Mouse (Mus musculus): ENCODE data around the gene 2310057J18Rik. TPM values are rescaled to one million over a fixed set of nuclear protein-coding genes. Genes with fewer than 3 reads are reported as not detected.
"Not testable (repeated sequence)": the region's sequence is repeated elsewhere in the genome, so short reads cannot be mapped to it uniquely, and the experiment has no call there.

The 2310057J18Rik gene
- total RNA-seq (2018; cell fraction: chromatin; rRNA removed) = not detected
- total RNA-seq (2018; cell fraction: cytosol; rRNA removed) = not detected
- total RNA-seq (2018; cell fraction: nucleus; rRNA removed) = not detected
- not detected in 3 replicates for polyA plus RNA-seq (2018)

- H3K36me3 ChIP-seq (ENCODE audit: inconsistent target) = no peaks in the 10 kb centered on the region
- WGBS (ENCODE audit: missing documents) = 94% methylated on average over 3 of the region's 3 CpGs
- H3K4me3 ChIP-seq (ENCODE audit: inconsistent target) = no peak within 1 kb of the TSS
- no peak within 1 kb of the TSS for H3K27ac ChIP-seq
- no peaks in the 10 kb centered on the region for H3K79me2 ChIP-seq (ENCODE audit: inconsistent target)
Observed at GRCm38 (mm10) chr10:28986203-28986602, at the start of gene 2310057J18Rik. TSS of gene 2310057J18Rik (minus strand) at chr10:28986303.

DNA sequence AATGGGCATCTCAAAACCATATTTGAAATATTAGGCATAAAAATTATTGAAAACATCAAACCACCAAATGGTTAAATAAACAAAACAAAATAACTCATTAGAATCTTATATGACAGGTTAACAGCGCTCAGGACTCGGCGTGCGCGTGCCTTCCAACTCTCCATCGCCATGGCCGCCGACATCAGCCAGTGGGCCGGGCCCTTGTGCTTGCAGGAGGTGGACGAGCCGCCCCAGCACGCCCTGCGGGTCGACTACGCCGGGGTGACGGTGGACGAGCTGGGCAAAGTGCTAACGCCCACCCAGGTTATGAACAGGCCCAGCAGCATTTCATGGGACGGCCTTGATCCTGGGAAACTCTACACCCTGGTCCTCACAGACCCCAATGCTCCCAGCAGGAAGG lies 43.9 kb upstream of the 2310057J18Rik start:
- H3K4me3 ChIP-seq (ENCODE audit: inconsistent target); H3K36me3 ChIP-seq (ENCODE audit: inconsistent target); H3K79me2 ChIP-seq (ENCODE audit: inconsistent target); H3K27ac ChIP-seq: not testable (repeated sequence)
- no CpG with 5 or more reads among the region's 20 CpGs for WGBS (ENCODE audit: missing documents)

- Histone ChIP-seq H3K4me3 (ENCODE audit: inconsistent target) (no peak overlapping the region), H3K27ac (no peak overlapping the region), H3K79me2 (ENCODE audit: inconsistent target) (no peaks in the 10 kb centered on the region), H3K36me3 (ENCODE audit: inconsistent target) (no peaks in the 10 kb centered on the region)
- WGBS (ENCODE audit: missing documents) = 94% methylated on average over 7 of the region's 7 CpGs
Observed at GRCm38 (mm10) chr10:29019496-29020270, 33.6 kb upstream of the 2310057J18Rik start.

DNA sequence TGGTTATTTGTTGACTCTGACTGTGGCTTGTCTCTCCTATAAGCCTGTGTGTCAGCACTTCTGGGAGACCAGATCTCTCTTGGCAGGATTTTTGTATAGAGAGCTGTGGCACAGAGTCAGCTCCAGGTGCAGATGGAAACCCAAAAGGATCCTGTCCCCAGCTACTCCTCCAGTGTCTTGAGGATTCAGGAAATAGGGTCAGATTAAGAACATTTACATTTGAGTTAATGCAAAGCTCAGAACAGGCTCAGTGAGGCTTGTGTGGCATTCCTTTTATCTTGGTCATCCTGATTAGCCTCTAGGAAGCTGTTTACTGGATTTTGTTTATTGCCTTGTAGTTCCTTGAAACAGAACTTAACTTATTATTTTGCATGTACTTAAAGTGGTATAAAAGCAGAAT lies 11.7 kb upstream of the 2310057J18Rik start:
- H3K4me3 ChIP-seq (ENCODE audit: inconsistent target) = no peak overlapping the region
- no peaks in the 10 kb centered on the region for H3K79me2 ChIP-seq (ENCODE audit: inconsistent target)
- H3K36me3 ChIP-seq (ENCODE audit: inconsistent target) = no peaks in the 10 kb centered on the region
- no peak overlapping the region for H3K27ac ChIP-seq

DNA sequence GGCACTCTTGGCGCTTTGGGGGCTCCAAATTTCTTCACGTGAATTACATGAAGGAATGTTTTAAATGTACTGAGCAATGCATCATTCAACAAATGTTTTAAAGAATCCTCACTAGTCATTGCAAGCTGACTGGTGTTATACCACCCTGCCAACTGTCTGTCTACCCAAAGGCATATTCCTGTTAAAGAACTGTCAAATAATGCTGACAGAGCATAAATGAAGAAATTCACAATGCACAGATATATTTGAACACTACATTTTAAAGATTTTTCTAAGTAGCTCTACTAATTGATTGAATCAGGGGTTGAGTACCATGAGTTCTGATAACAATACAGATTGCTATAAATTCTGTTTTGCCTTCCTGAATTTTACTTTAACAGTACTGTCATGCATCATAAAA lies 2.9 kb upstream of the 2310057J18Rik start:
- Histone ChIP-seq H3K79me2 (ENCODE audit: inconsistent target) (no peaks in the 10 kb centered on the region), H3K27ac (no peak overlapping the region), H3K4me3 (ENCODE audit: inconsistent target) (no peak overlapping the region), H3K36me3 (ENCODE audit: inconsistent target) (no peaks in the 10 kb centered on the region)
- WGBS (ENCODE audit: missing documents) = 71% methylated on average over 2 of the region's 2 CpGs

- WGBS (ENCODE audit: missing documents) = 75% methylated on average over 1 of the region's 1 CpGs
Observed at GRCm38 (mm10) chr10:28968189-28968588, 17.9 kb downstream of the 2310057J18Rik start.

DNA sequence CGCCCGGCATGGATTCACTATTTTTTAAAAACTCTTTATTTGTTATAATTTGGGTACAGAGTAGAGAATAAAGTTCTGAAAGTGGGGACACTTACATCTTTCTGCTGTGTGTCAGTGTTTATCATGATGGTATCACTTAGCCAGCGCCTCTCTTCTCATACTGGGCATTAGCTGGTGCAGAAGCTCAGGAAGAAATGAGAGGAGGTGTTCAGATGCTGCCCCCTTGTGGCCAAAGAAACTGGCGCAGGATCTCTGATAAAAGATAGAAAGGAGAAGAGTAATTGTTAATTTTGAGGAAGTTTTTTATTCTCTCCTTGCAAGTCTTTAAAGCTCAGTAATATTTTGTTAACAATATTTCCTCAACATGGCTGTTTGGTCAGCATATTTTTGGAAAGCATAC lies 31.0 kb downstream of the 2310057J18Rik start:
- Histone ChIP-seq H3K27ac (no peak overlapping the region), H3K36me3 (ENCODE audit: inconsistent target) (no peaks in the 10 kb centered on the region), H3K79me2 (ENCODE audit: inconsistent target) (no peaks in the 10 kb centered on the region), H3K4me3 (ENCODE audit: inconsistent target) (no peak overlapping the region)
- WGBS (ENCODE audit: missing documents) = 49% methylated on average over 4 of the region's 4 CpGs

More at GRCm38 (mm10) chr10:28968189-28968588, 17.9 kb downstream of the 2310057J18Rik start:
- Histone ChIP-seq H3K27ac (no peak overlapping the region), H3K4me3 (ENCODE audit: inconsistent target) (no peak overlapping the region), H3K79me2 (ENCODE audit: inconsistent target) (no peaks in the 10 kb centered on the region), H3K36me3 (ENCODE audit: inconsistent target) (no peaks in the 10 kb centered on the region)

DNA sequence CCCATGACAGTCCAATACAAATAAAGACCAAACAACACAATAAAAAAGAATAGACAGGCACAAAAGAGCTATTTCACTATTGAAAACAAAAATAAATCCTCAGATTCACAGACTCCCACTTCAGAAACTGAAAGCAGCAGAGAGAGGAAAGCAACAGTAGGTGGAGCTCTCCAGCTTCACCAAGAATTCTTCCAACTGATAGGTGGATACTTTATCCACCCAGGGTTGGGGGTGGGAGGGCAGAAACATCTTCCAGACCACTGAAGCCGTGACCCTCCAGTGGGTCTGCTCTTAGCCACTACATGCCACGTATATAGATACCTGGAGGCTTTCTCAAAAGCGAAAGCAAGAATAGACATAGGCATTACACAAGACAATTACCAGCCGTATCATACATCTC lies 31.6 kb downstream of the 2310057J18Rik start:
- Histone ChIP-seq H3K79me2 (ENCODE audit: inconsistent target) (no peaks in the 10 kb centered on the region), H3K36me3 (ENCODE audit: inconsistent target) (no peaks in the 10 kb centered on the region), H3K27ac (no peak overlapping the region), H3K4me3 (ENCODE audit: inconsistent target) (no peak overlapping the region)
- WGBS (ENCODE audit: missing documents) = 45% methylated on average over 4 of the region's 4 CpGs

Other genes with a start within 250 kb of the 2310057J18Rik start
- gene Soga3, start 157.5 kb upstream of the 2310057J18Rik start, polyA plus RNA-seq (2018) = not detected in 3 replicates
- gene Gm49353, start 212.7 kb upstream of the 2310057J18Rik start, polyA plus RNA-seq (2018) = not detected in 3 replicates
- not detected in 3 replicates for gene 9330159F19Rik, start 225.3 kb upstream of the 2310057J18Rik start, polyA plus RNA-seq (2018)